In the genomic region with DNA sequence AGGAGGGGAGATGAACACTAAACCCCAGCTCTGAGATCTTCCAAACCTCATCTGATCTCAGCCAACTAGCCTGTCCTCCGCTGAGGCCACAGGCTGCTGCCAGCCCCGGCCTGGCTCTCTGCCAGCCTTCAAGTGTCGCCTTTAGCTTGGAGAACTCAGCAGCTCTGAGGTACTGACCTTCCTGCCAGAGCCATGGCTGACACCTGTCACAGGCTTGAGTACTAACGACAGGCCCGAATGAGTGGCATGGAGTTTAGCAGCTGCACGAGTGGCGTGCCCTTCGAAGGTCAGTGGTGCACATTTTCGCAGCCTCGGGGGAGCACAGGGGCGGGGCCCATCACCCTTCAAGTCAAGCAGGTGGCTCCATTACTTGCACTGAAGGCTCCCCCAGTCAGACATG, we compare ENCODE assay signal across 8 mouse cellular contexts.
DNase-seq lines count a peak whose midpoint lies in the region; ATAC-seq and TF ChIP-seq lines count a peak whose summit lies in the region.

No protein-coding gene starts in this region.

- H3K4me2 ChIP-seq in hindbrain, embryonic 13.5 days, result no peak overlapping the region

- no peak for ATAC-seq in hindbrain, embryonic 13.5 days (ENCODE audit: low FRiP score)
- ATAC-seq in activated CD4-positive, CD25-positive, alpha-beta regulatory T cell, adult 4 months, result no peak

- DNase-seq in hindbrain, embryonic 10.5 days (ENCODE audit: low spot score), result peak; percentile 22
- peak; percentile 60 for DNase-seq in brain, embryonic 14.5 days (ENCODE audit: low read depth)
- peak; percentile 72 to 82 for DNase-seq in heart, adult 2 months
- DNase-seq in lung, adult 18-20 months, result peak; percentile 44 to 52
- no peak for DNase-seq in layer of hippocampus, adult 9-10 months (ENCODE audit: low spot score)
- DNase-seq in thymus, postnatal 4 days, result no peak

- intact Hi-C loops in heart, adult 2 months (cut with DNase I), result loop anchor here (5.0 kb wide), 1 partner anchor 45 kb away; no protein-coding TSS in a partner anchor

- H3K9ac ChIP-seq in hindbrain, embryonic 13.5 days, result no peak overlapping the region
- no peak overlapping the region for H3K9ac ChIP-seq in heart, adult 2 months (ENCODE audit: low read depth, low read length)

- no peaks in the 10 kb centered on the region; the same call in none of the 2 replicates for H3K27me3 ChIP-seq in hindbrain, embryonic 10.5 days (ENCODE audit: insufficient read depth, poor library complexity, severe bottlenecking)
- H3K27me3 ChIP-seq in hindbrain, embryonic 13.5 days, result peaks cover 8% of the 10 kb centered on the region; the same call in 1 of the 2 replicates
- no peaks in the 10 kb centered on the region for H3K27me3 ChIP-seq in heart, adult 2 months (ENCODE audit: control insufficient read depth, insufficient read depth, low read length)

- 0 out of 2 replicates have a peak, but pooled peaks have one; percentile 48 for TF ChIP-seq EP300 in heart, adult 2 months (IDR thresholded peaks at IDR 0.05; ENCODE audit: insufficient read depth, low read depth, low read length)

- TF ChIP-seq CTCF in brain, embryonic 14.5 days (IDR thresholded peaks at IDR 0.05; ENCODE audit: borderline replicate concordance, extremely low read depth, insufficient read depth, insufficient read length), result no peak
- TF ChIP-seq CTCF in heart, adult 2 months (IDR thresholded peaks at IDR 0.05), result no peak

- H3K79me2 ChIP-seq in heart, adult 2 months (replicated peaks; ENCODE audit: control insufficient read depth, insufficient read depth, low read length), result no peaks in the 10 kb centered on the region

- H3K4me3 ChIP-seq in hindbrain, embryonic 10.5 days, result no peak overlapping the region
- H3K4me3 ChIP-seq in hindbrain, embryonic 13.5 days, result no peak overlapping the region
- no peak overlapping the region for H3K4me3 ChIP-seq in heart, adult 2 months

- H3K9me3 ChIP-seq in hindbrain, embryonic 10.5 days, result no peaks in the 10 kb centered on the region
- H3K9me3 ChIP-seq in hindbrain, embryonic 13.5 days, result no peaks in the 10 kb centered on the region

- H3K27ac ChIP-seq in hindbrain, embryonic 10.5 days, result no peak overlapping the region
- no peak overlapping the region for H3K27ac ChIP-seq in hindbrain, embryonic 13.5 days
- H3K27ac ChIP-seq in heart, adult 2 months, result peak overlapping the region; percentile 59

- H3K36me3 ChIP-seq in hindbrain, embryonic 10.5 days, result no peaks in the 10 kb centered on the region
- no peaks in the 10 kb centered on the region for H3K36me3 ChIP-seq in hindbrain, embryonic 13.5 days
- H3K36me3 ChIP-seq in heart, adult 2 months (ENCODE audit: control insufficient read depth, insufficient read depth, low read length), result no peaks in the 10 kb centered on the region

- no peak for TF ChIP-seq POLR2A in brain, embryonic 14.5 days (IDR thresholded peaks at IDR 0.05; ENCODE audit: borderline replicate concordance, extremely low read depth, insufficient read depth, insufficient read length, poor library complexity, severe bottlenecking)
- no peak for TF ChIP-seq POLR2A in heart, adult 2 months (IDR thresholded peaks at IDR 0.05; ENCODE audit: insufficient read depth, low read depth, low read length)

- 64% methylated on average over 11 of the region's 11 CpGs for whole genome bisulfite sequencing in hindbrain, embryonic 10.5 days
- WGBS in hindbrain, embryonic 13.5 days, result 56% methylated on average over 11 of the region's 11 CpGs
- 52% methylated on average over 11 of the region's 11 CpGs for WGBS in heart, adult 2 months

- peaks cover 29% of the 10 kb centered on the region for H3K4me1 ChIP-seq in hindbrain, embryonic 10.5 days (replicated peaks)
- peaks cover 16% of the 10 kb centered on the region for H3K4me1 ChIP-seq in hindbrain, embryonic 13.5 days (replicated peaks)
- peaks cover 3% of the 10 kb centered on the region; the same call in 1 of the 2 replicates for H3K4me1 ChIP-seq in heart, adult 2 months (ENCODE audit: control insufficient read depth, insufficient read depth, low read length)

Comparison
In these comparisons a context has a peak if more than half of its experiments do, and no peak if none do; other contexts are left out.
1. DNase-seq: peak in hindbrain, embryonic 10.5 days (single experiment), brain, embryonic 14.5 days (single experiment), heart, adult 2 months (2 of 2) and lung, adult 18-20 months (2 of 2); none in layer of hippocampus, adult 9-10 months (single experiment) and thymus, postnatal 4 days (single experiment).